Mouse (Mus musculus) midbrain, embryonic 11.5 days (tissue): ENCODE data around the gene Gpr155. TPM values are rescaled to one million over a fixed set of nuclear protein-coding genes. Genes with fewer than 3 reads are reported as not detected.

Experiments used
- ATAC-seq: fragments of 200-750 bp; cut with Nextera tagmentation; 2 replicates; pipeline ENCODE4 v1.8.0; 2017; ENCODE audit warnings: moderate TSS enrichment, moderate library complexity; ENCODE audit not compliant: low FRiP score
- DNase-seq: peaks from one replicate; pipeline ENCODE4 v3.0.0; 2015; ENCODE audit warnings: low spot score; ENCODE audit errors: missing footprints
- H3K27ac ChIP-seq: fragments of 300-500 bp; sonication (generic); 2 replicates; pipeline ENCODE4 v1.5.1; 2014; ENCODE audit warnings: low read depth, low read length
- H3K27me3 ChIP-seq: fragments of 300-500 bp; sonication (generic); 2 replicates; pipeline ENCODE4 v1.6.1; 2014; ENCODE audit warnings: mild to moderate bottlenecking, low read length, moderate library complexity, mixed read lengths; ENCODE audit not compliant: control insufficient read depth, insufficient read depth
- H3K36me3 ChIP-seq: fragments of 300-500 bp; sonication (generic); 2 replicates; pipeline ENCODE4 v1.6.1; 2014; ENCODE audit warnings: mild to moderate bottlenecking, low read length, moderate library complexity, mixed read lengths; ENCODE audit not compliant: control insufficient read depth, insufficient read depth
- H3K4me1 ChIP-seq: fragments of 300-500 bp; sonication (generic); 2 replicates; pipeline ENCODE4 v1.6.1; 2014; ENCODE audit warnings: low read length; ENCODE audit not compliant: control insufficient read depth, insufficient read depth
- H3K4me2 ChIP-seq: fragments of 300-500 bp; sonication (generic); 2 replicates; pipeline ENCODE4 v1.6.1; 2014; ENCODE audit warnings: mild to moderate bottlenecking, moderate library complexity
- H3K4me3 ChIP-seq: fragments of 300-500 bp; sonication (generic); 2 replicates; pipeline ENCODE4 v1.5.1; 2014; ENCODE audit warnings: low read depth, low read length
- H3K9ac ChIP-seq: fragments of 300-500 bp; sonication (generic); 2 replicates; pipeline ENCODE4 v1.6.1; 2014; ENCODE audit warnings: low read length
- H3K9me3 ChIP-seq: fragments of 300-500 bp; sonication (generic); 2 replicates; pipeline ENCODE4 v1.6.1; 2016; ENCODE audit warnings: low read length; ENCODE audit not compliant: control insufficient read depth
- WGBS: fragments of 180-500 bp; shearing (Covaris S2); extraction: QIAGEN DNeasy Blood & Tissue Kit; methylation state at CpG from one replicate; pipeline ENCODE4 v1.1.7; 2014; 5-methylcytosine and 5-hydroxymethylcytosine counted together
- polyA plus RNA-seq: library from polyadenylated mRNA; unstranded; fragments of >200 nt; fragmentation: Nextera tagmentation; extraction: Ambion mirVana; gene quantifications from 2 replicates; pipeline ENCODE4 v1.2.1, GENCODE M21; 2014

Gene Gpr155
- 3.0 and 4.3 TPM in 2 replicates for polyA plus RNA-seq

DNA sequence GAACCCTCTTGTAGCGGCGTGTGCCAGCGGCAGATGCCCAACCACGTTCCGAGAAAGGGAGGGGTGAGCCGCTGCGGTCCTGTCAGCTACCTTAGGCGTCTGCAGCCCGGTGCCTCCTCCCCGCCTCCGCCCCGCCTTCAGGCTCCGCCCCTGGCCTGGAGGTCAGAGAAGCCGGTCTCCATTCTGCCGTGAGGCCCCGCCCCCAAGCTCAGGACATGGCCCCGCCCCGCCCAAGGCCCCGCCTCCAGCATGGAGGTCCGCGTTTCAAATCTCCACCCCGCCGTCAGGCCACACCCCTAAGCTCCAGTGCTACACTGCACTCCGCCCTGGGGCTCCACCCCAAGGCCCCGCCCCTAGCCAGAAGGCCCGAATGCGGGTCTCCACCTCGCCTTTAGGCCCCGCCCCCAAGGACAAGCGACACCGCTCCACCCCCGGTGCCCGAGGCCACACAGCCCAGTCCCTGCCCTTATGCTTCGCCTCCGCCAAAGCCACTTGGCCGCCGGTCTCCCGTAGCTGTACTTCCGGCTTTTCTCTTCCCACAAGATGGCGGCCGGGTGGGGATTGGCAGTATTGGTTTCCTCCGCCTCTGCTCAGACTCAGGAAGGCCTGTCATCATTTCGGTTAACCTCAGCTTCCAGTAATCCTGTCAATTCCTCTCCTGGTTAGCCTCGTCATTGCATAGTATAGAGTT, at the start of gene Gpr155:
Gpr155 (minus strand) TSS at position 217 of the 691 bp plus-strand sequence.
- peaks cover 3% of the 10 kb centered on the region; the same call in 1 of the 2 replicates for H3K4me1 ChIP-seq
- H3K9me3 ChIP-seq: no peaks in the 10 kb centered on the region
- peak within 1 kb of the TSS; percentile 61 for H3K4me3 ChIP-seq
- 2% methylated on average over 35 of the region's 44 CpGs for WGBS
- H3K27ac ChIP-seq: no peak within 1 kb of the TSS
- peak within 1 kb of the TSS; percentile 92 for H3K4me2 ChIP-seq
- H3K36me3 ChIP-seq: no peaks in the 10 kb centered on the region
- ATAC-seq (peak; percentile 99), DNase-seq (peak; percentile 100)
- H3K9ac ChIP-seq: peak within 1 kb of the TSS; percentile 58
- peaks cover 2% of the 10 kb centered on the region; the same call in 1 of the 2 replicates for H3K27me3 ChIP-seq

DNA sequence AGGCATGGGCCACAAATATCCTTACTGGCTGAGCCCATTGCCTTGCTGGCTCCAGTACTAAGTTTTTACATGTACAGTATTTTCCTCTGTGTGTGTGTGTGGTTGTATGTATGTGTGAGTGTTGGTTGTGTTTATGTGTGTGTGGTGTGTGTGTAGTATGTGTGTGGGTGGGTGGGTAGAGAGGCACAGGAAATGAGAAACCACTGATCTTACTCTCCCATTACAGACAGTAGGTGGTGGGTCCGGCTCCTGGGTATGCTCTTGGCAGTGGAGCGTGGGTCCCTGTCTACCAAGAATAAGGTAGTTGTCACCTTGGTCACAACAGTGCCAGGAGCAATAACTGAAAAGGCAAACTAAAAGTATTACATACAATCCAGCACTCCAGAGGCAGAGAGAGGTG, 49.5 kb upstream of the Gpr155 start:
- H3K9ac ChIP-seq: no peak overlapping the region
- ATAC-seq: no peak
- H3K27ac ChIP-seq: no peak overlapping the region
- no peaks in the 10 kb centered on the region for H3K9me3 ChIP-seq
- no peak overlapping the region for H3K4me3 ChIP-seq
- peaks cover 2% of the 10 kb centered on the region; the same call in 1 of the 2 replicates for H3K36me3 ChIP-seq
- DNase-seq: no peak
- no peak overlapping the region for H3K4me2 ChIP-seq
- no peaks in the 10 kb centered on the region for H3K27me3 ChIP-seq
- H3K4me1 ChIP-seq: no peaks in the 10 kb centered on the region
- WGBS: 95% methylated on average over 2 of the region's 2 CpGs

DNA sequence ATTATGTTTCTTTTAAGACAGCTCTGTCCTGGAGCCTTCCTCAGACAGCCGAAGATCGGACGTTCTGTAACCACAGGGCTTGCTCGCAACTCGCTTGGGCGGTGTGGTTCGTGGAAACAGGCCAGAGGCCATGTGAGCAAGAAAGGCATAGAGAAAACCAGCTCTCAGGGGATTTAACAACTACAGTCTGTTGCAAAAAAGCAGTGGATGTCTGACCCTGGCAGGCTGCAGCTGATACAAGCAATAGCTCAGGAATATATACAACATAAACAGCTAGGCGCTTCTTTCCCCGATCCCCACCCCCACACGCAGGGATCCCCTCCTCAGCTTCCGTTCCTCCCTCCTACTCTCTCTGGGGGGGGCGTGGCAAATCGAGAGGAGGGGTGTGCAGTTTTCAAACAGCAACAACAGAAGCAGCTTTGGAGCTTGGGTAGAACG, 45.6 kb upstream of the Gpr155 start:
- Histone ChIP-seq H3K36me3 (peaks cover 2% of the 10 kb centered on the region; the same call in 1 of the 2 replicates), H3K27ac (no peak overlapping the region), H3K4me1 (no peaks in the 10 kb centered on the region), H3K9ac (no peak overlapping the region; the same call in 1 of the 2 replicates), H3K9me3 (no peaks in the 10 kb centered on the region), H3K27me3 (no peaks in the 10 kb centered on the region), H3K4me2 (peak overlapping the region; percentile 20; the same call in 1 of the 2 replicates), H3K4me3 (no peak overlapping the region)
- DNase-seq (peak; percentile 87), ATAC-seq (no peak)
- WGBS: 27% methylated on average over 14 of the region's 14 CpGs

DNA sequence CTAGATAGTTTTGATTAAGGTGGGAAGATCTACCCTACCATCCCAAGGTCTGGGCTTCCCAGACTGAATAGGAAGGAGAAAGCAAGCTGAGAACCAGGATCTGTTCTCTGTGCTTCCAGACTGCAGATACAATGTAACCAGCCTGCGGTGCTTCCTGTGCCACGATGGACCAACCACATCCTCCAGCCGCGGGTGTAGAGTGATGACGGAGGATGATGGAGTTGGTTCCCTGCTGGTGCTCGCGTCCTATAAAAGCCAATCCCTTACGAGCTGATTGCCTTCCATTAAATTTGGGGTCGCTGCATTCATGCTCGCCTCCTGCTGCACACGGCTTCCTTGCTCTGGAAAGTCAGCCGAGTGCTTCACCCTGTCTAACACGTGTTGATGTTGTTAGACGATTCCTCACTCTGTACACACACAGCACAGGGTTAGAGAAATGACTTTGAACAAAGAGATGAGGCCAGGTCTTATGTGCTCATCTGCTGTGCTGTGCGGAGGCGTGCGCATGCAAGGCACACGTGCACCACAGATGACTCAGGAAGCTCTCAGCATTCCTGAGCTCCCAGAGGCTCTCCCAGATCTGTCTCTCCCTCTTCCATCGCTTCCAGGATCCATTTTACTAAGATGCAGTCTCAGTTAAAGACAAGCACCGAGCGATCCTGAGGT, 42.6 kb upstream of the Gpr155 start:
- Histone ChIP-seq H3K9me3 (no peaks in the 10 kb centered on the region), H3K9ac (no peak overlapping the region), H3K4me1 (no peaks in the 10 kb centered on the region), H3K4me3 (no peak overlapping the region), H3K4me2 (no peak overlapping the region), H3K27me3 (no peaks in the 10 kb centered on the region), H3K27ac (no peak overlapping the region), H3K36me3 (peaks cover 2% of the 10 kb centered on the region; the same call in 1 of the 2 replicates)
- 78% methylated on average over 21 of the region's 21 CpGs for WGBS
- no peak for ATAC-seq
- no peak for DNase-seq

DNA sequence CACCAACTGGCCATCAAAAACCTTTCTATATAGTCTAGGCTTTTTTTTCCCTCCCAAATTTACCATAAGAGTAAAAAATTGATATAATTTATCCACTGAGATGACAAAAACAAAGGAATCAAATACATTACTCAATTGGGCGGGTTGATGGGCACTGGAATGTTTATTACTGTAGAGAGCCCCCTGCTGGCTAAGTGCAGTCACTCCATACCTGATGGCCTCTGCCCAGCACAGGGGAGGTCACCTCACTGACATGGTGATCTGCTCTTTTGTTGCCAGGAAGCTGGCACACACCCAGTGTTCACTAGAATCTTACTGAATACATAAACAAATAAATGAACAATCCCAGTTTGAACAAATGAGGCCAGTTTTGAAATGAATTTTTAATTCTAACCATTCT, 40.9 kb upstream of the Gpr155 start:
- no peak overlapping the region for H3K4me3 ChIP-seq
- no peak overlapping the region for H3K27ac ChIP-seq
- H3K4me2 ChIP-seq: no peak overlapping the region
- DNase-seq (no peak), ATAC-seq (0 out of 2 replicates have a peak, but pooled peaks have one; percentile 50)
- H3K9ac ChIP-seq: no peak overlapping the region
- H3K27me3 ChIP-seq: no peaks in the 10 kb centered on the region
- 25% methylated on average over 1 of the region's 1 CpGs for WGBS
- no peaks in the 10 kb centered on the region for H3K36me3 ChIP-seq
- no peaks in the 10 kb centered on the region for H3K9me3 ChIP-seq
- no peaks in the 10 kb centered on the region for H3K4me1 ChIP-seq

DNA sequence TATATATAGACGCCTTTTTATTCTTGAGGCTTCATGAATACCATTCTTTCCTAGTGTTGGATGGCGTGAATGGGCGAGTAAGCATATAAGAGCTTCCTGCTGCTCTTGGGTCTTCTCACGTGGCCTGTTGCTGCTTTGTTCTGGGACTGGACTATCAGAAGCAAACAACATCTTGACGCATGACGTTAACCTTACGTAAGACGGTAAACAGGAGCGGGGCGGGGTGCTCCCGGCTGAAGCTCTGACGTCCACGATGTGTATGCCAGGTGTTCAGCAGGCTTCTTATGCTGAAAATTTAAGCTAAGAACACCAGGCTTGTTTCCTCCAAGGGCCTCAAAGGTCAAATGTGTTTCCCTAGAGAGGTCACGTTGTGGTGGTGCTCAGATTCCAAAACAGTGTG, 39.5 kb upstream of the Gpr155 start:
- Histone ChIP-seq H3K4me2 (no peak overlapping the region), H3K9me3 (no peaks in the 10 kb centered on the region), H3K36me3 (no peaks in the 10 kb centered on the region), H3K4me1 (no peaks in the 10 kb centered on the region), H3K27me3 (no peaks in the 10 kb centered on the region), H3K27ac (no peak overlapping the region), H3K9ac (no peak overlapping the region), H3K4me3 (no peak overlapping the region)
- WGBS: 87% methylated on average over 14 of the region's 14 CpGs
- ATAC-seq: no peak
- no peak for DNase-seq

DNA sequence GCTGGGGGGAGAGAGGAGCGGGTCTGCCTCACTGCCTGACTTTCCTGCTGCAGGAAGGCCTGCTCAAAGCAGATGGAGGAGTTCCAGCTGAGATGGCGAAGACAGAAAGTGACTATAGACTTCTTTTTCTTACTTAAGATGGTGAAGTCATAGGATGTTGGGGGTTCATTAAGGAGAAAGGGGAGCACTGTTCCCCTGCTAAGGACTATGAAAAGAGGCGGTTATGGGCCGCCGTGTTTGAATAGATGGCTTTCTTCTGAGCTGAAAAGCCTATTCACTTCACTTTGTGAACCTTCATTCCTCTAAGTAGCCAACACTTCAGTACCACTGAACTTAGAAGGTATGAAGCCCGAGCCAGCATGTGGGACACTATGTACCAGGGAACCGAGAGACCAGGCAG, 33.4 kb upstream of the Gpr155 start:
- no peak overlapping the region for H3K9ac ChIP-seq
- ATAC-seq: no peak
- no peaks in the 10 kb centered on the region for H3K9me3 ChIP-seq
- WGBS: 45% methylated on average over 7 of the region's 7 CpGs
- H3K4me2 ChIP-seq: no peak overlapping the region
- H3K4me1 ChIP-seq: no peaks in the 10 kb centered on the region
- DNase-seq: no peak
- H3K27ac ChIP-seq: no peak overlapping the region
- no peaks in the 10 kb centered on the region for H3K27me3 ChIP-seq
- H3K4me3 ChIP-seq: no peak overlapping the region
- no peaks in the 10 kb centered on the region for H3K36me3 ChIP-seq

DNA sequence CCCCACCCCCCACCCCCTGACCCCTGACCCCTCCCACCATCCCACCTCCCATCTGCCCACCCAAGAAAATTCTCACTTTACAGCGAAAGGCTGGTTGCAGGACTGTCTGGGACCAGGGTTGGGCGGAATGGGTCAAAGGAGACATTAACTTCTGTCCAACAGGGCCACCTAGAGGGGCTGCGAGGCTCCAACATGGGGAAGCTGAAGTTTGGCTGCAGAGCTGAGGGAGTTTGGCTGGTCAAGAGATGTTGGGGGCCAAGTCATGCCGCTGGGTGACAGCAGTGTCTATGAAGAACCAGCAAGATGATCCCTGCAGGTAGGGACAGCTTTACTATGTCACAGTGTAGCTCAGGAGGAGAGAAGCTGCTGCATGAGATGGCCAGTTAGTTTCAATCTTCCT, 32.9 kb upstream of the Gpr155 start:
- H3K4me1 ChIP-seq: no peaks in the 10 kb centered on the region
- ATAC-seq (no peak), DNase-seq (peak; percentile 90)
- H3K27me3 ChIP-seq: no peaks in the 10 kb centered on the region
- H3K4me2 ChIP-seq: no peak overlapping the region
- H3K27ac ChIP-seq: no peak overlapping the region
- no peaks in the 10 kb centered on the region for H3K9me3 ChIP-seq
- H3K36me3 ChIP-seq: no peaks in the 10 kb centered on the region
- WGBS: 45% methylated on average over 4 of the region's 4 CpGs
- no peak overlapping the region for H3K9ac ChIP-seq
- H3K4me3 ChIP-seq: no peak overlapping the region

DNA sequence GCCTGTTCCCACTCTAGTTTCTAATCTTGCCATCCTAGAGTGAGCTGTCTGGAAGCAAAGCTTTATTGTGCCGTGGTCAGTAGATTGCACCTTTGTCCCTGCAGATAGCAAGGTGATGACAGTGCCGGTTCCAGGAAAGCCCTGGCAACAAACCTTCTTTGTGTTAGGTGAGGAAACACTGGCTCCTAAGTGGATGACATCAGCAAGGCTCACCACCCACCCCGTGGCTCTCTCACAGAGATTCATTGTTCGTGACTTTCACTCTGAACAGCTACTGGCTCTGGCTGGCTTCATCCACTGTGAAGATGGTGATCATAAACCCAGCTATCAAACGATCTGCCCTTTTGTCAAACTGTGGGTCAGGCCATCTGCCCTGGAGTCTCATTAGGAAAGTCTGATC, 29.5 kb upstream of the Gpr155 start:
- no peaks in the 10 kb centered on the region for H3K9me3 ChIP-seq
- no peaks in the 10 kb centered on the region for H3K4me1 ChIP-seq
- DNase-seq (no peak), ATAC-seq (no peak)
- no peaks in the 10 kb centered on the region for H3K27me3 ChIP-seq
- no peak overlapping the region for H3K4me2 ChIP-seq
- 73% methylated on average over 5 of the region's 5 CpGs for WGBS
- H3K36me3 ChIP-seq: no peaks in the 10 kb centered on the region
- no peak overlapping the region for H3K4me3 ChIP-seq
- H3K27ac ChIP-seq: no peak overlapping the region
- no peak overlapping the region for H3K9ac ChIP-seq
